In genomic region chr7:118740532-118741338, GRCm38 (mm10) we compare ENCODE assay signal across 8 mouse cellular contexts. TPM values are rescaled to one million over a fixed set of nuclear protein-coding genes. Genes with fewer than 3 reads are reported as not detected.
DNase-seq lines count a peak whose midpoint lies in the region; ATAC-seq and TF ChIP-seq lines count a peak whose summit lies in the region.

No protein-coding gene starts in this region.

- no peak for TF ChIP-seq CTCF in lung, adult 2 months (IDR thresholded peaks at IDR 0.05; ENCODE audit: insufficient read depth, low read length)

- H3K9ac ChIP-seq in ES-E14 (ENCODE audit: insufficient read depth, low read depth, low read length, poor library complexity, severe bottlenecking) = peak overlapping the region; percentile 92
- peak overlapping the region; percentile 78 for H3K9ac ChIP-seq in forebrain, embryonic 15.5 days (replicated peaks)

- 3% methylated on average over 41 of the region's 41 CpGs for WGBS in forebrain, embryonic 15.5 days
- WGBS in lung, adult 2 months = 2% methylated on average over 41 of the region's 41 CpGs

- no peaks in the 10 kb centered on the region for H3K27me3 ChIP-seq in forebrain, embryonic 15.5 days

- intact Hi-C loops in heart, postnatal 25 days (cut with DNase I) = loop anchor here (1.0 kb wide), 1 partner anchor 28 kb away; the partner anchor contains the start of gene Ccp110

- peak overlapping the region; percentile 69 for H3K4me2 ChIP-seq in forebrain, embryonic 15.5 days (replicated peaks)

- H3K27ac ChIP-seq in ES-E14 (ENCODE audit: insufficient read depth, low read depth, low read length, poor library complexity, severe bottlenecking) = no peak overlapping the region
- H3K27ac ChIP-seq in forebrain, embryonic 15.5 days (replicated peaks) = peak overlapping the region; percentile 85

- no peaks in the 10 kb centered on the region for H3K4me1 ChIP-seq in ES-E14 (ENCODE audit: control insufficient read depth in 2 of 2, insufficient read depth in 2 of 2, low read length in 2 of 2, poor library complexity in 1 of 2)
- peaks cover 14% of the 10 kb centered on the region for H3K4me1 ChIP-seq in forebrain, embryonic 15.5 days
- H3K4me1 ChIP-seq in lung, adult 2 months (ENCODE audit: control insufficient read depth, insufficient read depth, low read length) = peaks cover 5% of the 10 kb centered on the region; the same call in 1 of the 2 replicates

- TF ChIP-seq POLR2A in lung, adult 2 months (IDR thresholded peaks at IDR 0.05; ENCODE audit: borderline replicate concordance, extremely low read depth, low read depth, low read length) = peak; percentile 63; the same call in 1 of the 2 replicates

- peak; percentile 99 for DNase-seq in ES-E14 (ENCODE audit: low read depth, low spot score)
- peak; percentile 95 for DNase-seq in cerebellum, adult 11-12 months
- DNase-seq in heart, postnatal 25 days (ENCODE audit: low spot score) = peak; percentile 91
- DNase-seq in layer of hippocampus, adult 18-20 months (ENCODE audit: low spot score in 2 of 2) = peak; percentile 92 to 96
- peak; percentile 94 for DNase-seq in lung, adult 2 months
- DNase-seq in thymus, adult 18-20 months = peak; percentile 85 to 89

- H3K4me3 ChIP-seq in ES-E14 (ENCODE audit: insufficient read depth in 1 of 2, low read depth in 1 of 2, low read length in 2 of 2, poor library complexity in 1 of 2, severe bottlenecking in 1 of 2) = peak overlapping the region; percentile 92 to 96
- peak overlapping the region; percentile 73 for H3K4me3 ChIP-seq in forebrain, embryonic 15.5 days
- H3K4me3 ChIP-seq in lung, adult 2 months (replicated peaks; ENCODE audit: extremely low read depth, low read depth, low read length) = peak overlapping the region; percentile 93

- peak; percentile 98 for ATAC-seq in forebrain, embryonic 15.5 days (replicated peaks)
- peak; percentile 94 for ATAC-seq in neutrophil, adult 5-6 weeks (ENCODE audit: extremely low read depth, insufficient number of reproducible peaks, low FRiP score, poor library complexity, severe bottlenecking)

- in situ Hi-C loops in ES-E14 (cut with MboI; ENCODE audit: low sequenced_read_pairs in 2 of 2, unreplicated experiment in 2 of 2) = no loop called here

- H3K36me3 ChIP-seq in ES-E14 (ENCODE audit: control insufficient read depth, insufficient read depth, low read length, poor library complexity, severe bottlenecking) = peaks cover 3% of the 10 kb centered on the region; the same call in 1 of the 2 replicates
- peaks cover 17% of the 10 kb centered on the region for H3K36me3 ChIP-seq in forebrain, embryonic 15.5 days

- H3K9me3 ChIP-seq in ES-E14 (ENCODE audit: control insufficient read depth, insufficient read depth, low read depth, low read length) = no peaks in the 10 kb centered on the region
- H3K9me3 ChIP-seq in forebrain, embryonic 15.5 days = no peaks in the 10 kb centered on the region

TF ChIP-seq in ES-E14, 5 proteins besides CTCF, POLR2A, EP300 and RAD21:
- TF ChIP-seq HCFC1 (IDR thresholded peaks at IDR 0.05; ENCODE audit: borderline replicate concordance, insufficient read depth, low read length) (peak; percentile 90), ZC3H11A (IDR thresholded peaks at IDR 0.05; ENCODE audit: borderline replicate concordance, low read depth, low read length) (no peak), CHD2 (IDR thresholded peaks at IDR 0.05; ENCODE audit: low read depth, low read length) (no peak)

RNA-seq across cellular contexts. Expression of gene Vps35l, which starts 0.7 kb away (rescaled TPM):
- total RNA-seq in ES-E14 (2012; rRNA removed) = 36.8 and 49.2 TPM in 2 replicates
- polyA plus RNA-seq in forebrain, embryonic 15.5 days (2015; fragmentation: Nextera tagmentation; extraction: Ambion mirVana) = 90.7 and 105 TPM in 2 replicates
- total RNA-seq in heart, postnatal 25 days (2021) = 10 to 100 TPM; 26.1 to 26.9 TPM
- total RNA-seq in layer of hippocampus, adult 18-20 months (2021) = 10 to 100 TPM; 58.3 to 62.8 TPM
- 40.1 and 41.7 TPM in 2 replicates for polyA plus RNA-seq in lung, adult 2 months (2012; rRNA removed)
- 48.1 and 55.7 TPM in 2 replicates for total RNA-seq in neutrophil, adult 5-6 weeks (2017)

RNA-seq across cellular contexts. Expression of gene Ccp110, which starts 28.4 kb away (rescaled TPM):
- total RNA-seq in ES-E14 (2012; rRNA removed) = 25.8 and 28.6 TPM in 2 replicates
- 31.7 and 33.2 TPM in 2 replicates for polyA plus RNA-seq in forebrain, embryonic 15.5 days (2015; fragmentation: Nextera tagmentation; extraction: Ambion mirVana)
- total RNA-seq in heart, postnatal 25 days (2021) = 1 to 10 TPM; 2.5 to 2.7 TPM
- 10 to 100 TPM; 45.9 to 51.1 TPM for total RNA-seq in layer of hippocampus, adult 18-20 months (2021)
- 4.9 and 6.8 TPM in 2 replicates for polyA plus RNA-seq in lung, adult 2 months (2012; rRNA removed)
- 14.1 and 15.5 TPM in 2 replicates for total RNA-seq in neutrophil, adult 5-6 weeks (2017)

RNA-seq across cellular contexts. Expression of gene Gde1, which starts 35.2 kb away (rescaled TPM):
- total RNA-seq in ES-E14 (2012; rRNA removed) = 57.6 and 70.7 TPM in 2 replicates
- 165 and 180 TPM in 2 replicates for polyA plus RNA-seq in forebrain, embryonic 15.5 days (2015; fragmentation: Nextera tagmentation; extraction: Ambion mirVana)
- 10 to 100 TPM; 28.5 to 30.6 TPM for total RNA-seq in heart, postnatal 25 days (2021)
- 100 to 1,000 TPM; 198 TPM for total RNA-seq in layer of hippocampus, adult 18-20 months (2021)
- 307 and 574 TPM in 2 replicates for polyA plus RNA-seq in lung, adult 2 months (2012; rRNA removed)
- 22.5 and 26.0 TPM in 2 replicates for total RNA-seq in neutrophil, adult 5-6 weeks (2017)
